Mouse (Mus musculus) E14TG2a.4 (cell line): ENCODE results near the gene Vps26a.
A peak's percentile ranks its signal among the peaks of the same experiment; 100 is the strongest.

Experiments
- H3K27me3 ChIP-seq: 2 replicates; pipeline ENCODE4 v1.6.1; 2014; ENCODE audit warnings: low read length, control low read depth; ENCODE audit not compliant: insufficient read depth
- H3K36me3 ChIP-seq: 2 replicates; pipeline ENCODE4 v1.6.1; 2014; ENCODE audit warnings: low read length, control low read depth; ENCODE audit not compliant: insufficient read depth
- H3K4me1 ChIP-seq: replicated peaks from 2 replicates; pipeline ENCODE4 v1.6.1; 2014; ENCODE audit warnings: low read depth, low read length, control low read depth
- H3K4me3 ChIP-seq: replicated peaks from 2 replicates; pipeline ENCODE4 v1.5.1; 2014; ENCODE audit warnings: mild to moderate bottlenecking, low read length
- H3K9me3 ChIP-seq: 2 replicates; pipeline ENCODE4 v1.6.1; 2014; ENCODE audit warnings: low read length, control low read depth
- CTCF ChIP-seq: conservative IDR thresholded peaks from 2 replicates; pipeline ENCODE4 v1.5.1; 2014; ENCODE audit warnings: low read length
- NANOG ChIP-seq: IDR thresholded peaks from 2 replicates; pipeline ENCODE4 v1.6.1; 2014; ENCODE audit warnings: borderline replicate concordance, low read length, mixed read lengths
- POU5F1 ChIP-seq: IDR thresholded peaks from 2 replicates; pipeline ENCODE4 v1.6.1; 2014; ENCODE audit warnings: low read length, borderline replicate concordance

The Vps26a gene

DNA sequence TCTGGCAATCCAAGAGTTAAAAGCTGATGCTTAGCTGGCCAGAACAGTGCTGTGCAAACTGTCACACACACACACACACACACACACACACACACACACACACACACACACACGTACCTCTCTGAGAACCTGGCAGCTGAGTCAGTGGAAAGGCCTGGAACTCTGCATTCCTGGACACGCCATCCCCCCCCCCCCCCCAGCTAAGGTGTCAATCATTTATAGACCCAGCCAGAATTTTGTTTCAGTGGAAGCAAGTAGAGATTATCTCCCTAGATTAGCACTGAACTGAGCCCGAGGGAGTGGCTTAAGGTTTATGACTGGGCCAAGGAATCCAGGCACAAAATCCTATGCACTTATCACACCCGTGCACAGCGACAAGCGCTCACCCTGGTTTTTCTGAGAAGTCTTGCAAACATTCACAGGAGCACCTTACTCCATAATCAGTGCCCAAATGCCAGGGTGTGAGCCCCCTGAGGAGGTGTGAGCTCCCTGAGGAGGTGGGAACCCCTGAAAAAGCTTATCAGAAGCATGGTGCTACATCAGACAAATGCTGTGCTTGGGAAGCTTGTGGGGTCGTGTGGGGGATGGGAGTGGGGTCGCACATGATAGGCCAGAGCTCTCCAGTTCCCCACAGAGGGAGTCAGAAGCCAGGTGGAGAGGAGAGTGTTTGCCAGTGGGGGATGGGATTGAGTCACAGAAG, 73.5 kb downstream of the Vps26a start:
- Histone ChIP-seq H3K27me3 (peaks cover 13% of the 10 kb centered on the region; the same call in 1 of the 2 replicates), H3K36me3 (no peaks in the 10 kb centered on the region), H3K4me1 (peaks cover 23% of the 10 kb centered on the region), H3K4me3 (no peak overlapping the region), H3K9me3 (no peaks in the 10 kb centered on the region)
- TF ChIP-seq POU5F1 (no peak), CTCF (no peak), NANOG (no peak)

DNA sequence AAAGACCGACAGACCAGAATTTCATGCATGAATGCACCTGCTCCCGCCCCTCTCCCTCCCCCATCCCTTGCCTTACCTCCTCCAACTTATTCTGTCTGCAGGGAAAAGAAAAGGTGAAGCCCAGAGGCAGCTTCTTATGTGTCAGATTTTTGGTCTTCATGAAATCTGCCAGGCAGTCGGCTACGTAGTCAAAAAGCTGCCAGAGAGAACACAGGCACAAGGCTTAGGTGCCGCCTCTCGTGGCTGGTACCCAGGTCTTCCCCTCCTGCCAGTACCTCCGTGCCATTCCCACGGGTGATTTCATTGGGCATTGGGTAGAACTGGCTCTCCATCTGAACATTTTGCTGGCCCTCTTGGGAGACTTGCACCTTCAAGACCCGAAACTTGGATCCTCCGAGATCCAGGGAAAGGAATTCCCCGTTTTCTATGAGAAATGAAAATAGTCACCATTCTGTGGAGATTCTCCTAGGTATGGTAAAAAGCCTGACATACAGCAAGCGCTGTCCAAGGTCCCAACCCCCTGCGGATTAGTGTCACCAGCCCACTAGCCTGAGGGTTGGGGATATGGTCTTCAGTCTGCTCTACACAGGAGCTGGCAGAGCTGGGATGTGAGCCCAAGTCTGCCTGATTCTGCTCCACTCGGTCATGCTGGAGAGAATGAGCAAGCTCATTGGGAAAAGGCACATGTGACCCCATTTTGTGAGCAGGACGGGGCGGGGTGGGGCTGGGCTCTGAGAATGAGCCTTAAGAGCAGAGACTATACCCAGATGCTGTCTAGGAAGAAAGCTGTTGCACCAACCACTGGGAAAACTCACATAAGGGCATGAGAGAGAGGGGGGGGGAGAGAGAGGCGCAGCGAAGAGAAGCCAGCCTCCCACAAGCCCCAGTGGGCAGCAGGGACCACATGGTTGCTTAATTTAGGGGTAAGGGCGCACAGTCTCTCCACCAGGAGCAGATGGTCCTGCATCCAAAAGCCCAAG, 74.9 kb downstream of the Vps26a start:
- Histone ChIP-seq H3K36me3 (no peaks in the 10 kb centered on the region), H3K27me3 (peaks cover 21% of the 10 kb centered on the region), H3K4me3 (no peak overlapping the region), H3K4me1 (peaks cover 23% of the 10 kb centered on the region), H3K9me3 (no peaks in the 10 kb centered on the region)
- TF ChIP-seq POU5F1 (no peak), CTCF (no peak), NANOG (no peak)

DNA sequence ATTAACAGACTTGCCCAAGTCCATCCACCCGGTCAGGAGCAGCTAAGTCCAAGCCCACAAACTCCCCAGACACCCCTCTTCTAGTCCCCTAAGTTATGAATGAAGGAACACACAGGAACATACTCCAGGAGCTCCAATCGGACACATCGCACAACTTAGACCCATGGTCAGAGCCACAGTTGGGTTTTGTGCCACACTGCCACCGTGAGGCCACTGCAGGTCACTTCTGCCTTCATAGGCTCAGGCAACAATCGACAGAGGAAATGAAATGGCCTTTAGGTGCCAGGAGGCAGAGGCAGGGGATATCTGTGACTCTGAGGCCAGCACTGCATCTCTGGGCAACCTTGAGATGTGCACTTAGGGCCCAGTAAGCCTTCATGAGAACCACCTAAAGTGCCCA, 75.7 kb downstream of the Vps26a start:
- Histone ChIP-seq H3K9me3 (no peaks in the 10 kb centered on the region), H3K36me3 (no peaks in the 10 kb centered on the region), H3K4me1 (peaks cover 24% of the 10 kb centered on the region), H3K27me3 (peaks cover 28% of the 10 kb centered on the region), H3K4me3 (no peak overlapping the region)
- peak; percentile 69 for TF ChIP-seq CTCF
- no peak for TF ChIP-seq NANOG
- no peak for TF ChIP-seq POU5F1
